Mouse (Mus musculus) kidney, embryonic 15.5 days (tissue): Measurements from ENCODE around the gene Trim80. TPM values are rescaled to one million over a fixed set of nuclear protein-coding genes. Genes with fewer than 3 reads are reported as not detected.
A peak's percentile ranks its signal among the peaks of the same experiment; 100 is the strongest.

ENCODE experiments used
- ATAC-seq: fragments of 200-750 bp; cut with Nextera tagmentation; replicated peaks from 2 replicates; pipeline ENCODE4 v1.8.0; 2017; ENCODE audit warnings: moderate TSS enrichment; ENCODE audit not compliant: low FRiP score
- H3K27ac ChIP-seq: fragments of 300-500 bp; sonication (generic); 2 replicates; pipeline ENCODE4 v1.5.1; 2015; ENCODE audit warnings: mild to moderate bottlenecking, inconsistent platforms
- H3K27me3 ChIP-seq: fragments of 300-500 bp; sonication (generic); 2 replicates; pipeline ENCODE4 v1.6.1; 2015; ENCODE audit warnings: inconsistent platforms
- H3K36me3 ChIP-seq: fragments of 300-500 bp; sonication (generic); 2 replicates; pipeline ENCODE4 v1.6.1; 2015; ENCODE audit warnings: inconsistent platforms
- H3K4me1 ChIP-seq: fragments of 300-500 bp; sonication (generic); 2 replicates; pipeline ENCODE4 v1.6.1; 2015; ENCODE audit warnings: inconsistent platforms
- H3K4me2 ChIP-seq: fragments of 300-500 bp; sonication (generic); 2 replicates; pipeline ENCODE4 v1.6.1; 2015; ENCODE audit warnings: moderate library complexity, mild to moderate bottlenecking, inconsistent platforms
- H3K4me3 ChIP-seq: fragments of 300-500 bp; sonication (generic); replicated peaks from 2 replicates; pipeline ENCODE4 v1.5.1; 2015; ENCODE audit warnings: mild to moderate bottlenecking, inconsistent platforms
- H3K9ac ChIP-seq: fragments of 300-500 bp; sonication (generic); 2 replicates; pipeline ENCODE4 v1.6.1; 2015; ENCODE audit warnings: mild to moderate bottlenecking, inconsistent platforms
- H3K9me3 ChIP-seq: fragments of 300-500 bp; sonication (generic); replicated peaks from 2 replicates; pipeline ENCODE4 v1.6.1; 2016; ENCODE audit warnings: inconsistent platforms
- WGBS: fragments of 180-500 bp; shearing (Covaris S2); methylation state at CpG from one replicate; pipeline ENCODE4 v1.1.7; 2015; ENCODE audit warnings: mixed read lengths; 5-methylcytosine and 5-hydroxymethylcytosine counted together
- polyA plus RNA-seq: library from polyadenylated mRNA; unstranded; fragments of >200 nt; fragmentation: Nextera tagmentation; extraction: Ambion mirVana; gene quantifications from 2 replicates; pipeline ENCODE4 v1.2.1, GENCODE M21; 2015

Gene Trim80
- polyA plus RNA-seq, 1 experiment from 2014 or later: 0.18 TPM

DNA sequence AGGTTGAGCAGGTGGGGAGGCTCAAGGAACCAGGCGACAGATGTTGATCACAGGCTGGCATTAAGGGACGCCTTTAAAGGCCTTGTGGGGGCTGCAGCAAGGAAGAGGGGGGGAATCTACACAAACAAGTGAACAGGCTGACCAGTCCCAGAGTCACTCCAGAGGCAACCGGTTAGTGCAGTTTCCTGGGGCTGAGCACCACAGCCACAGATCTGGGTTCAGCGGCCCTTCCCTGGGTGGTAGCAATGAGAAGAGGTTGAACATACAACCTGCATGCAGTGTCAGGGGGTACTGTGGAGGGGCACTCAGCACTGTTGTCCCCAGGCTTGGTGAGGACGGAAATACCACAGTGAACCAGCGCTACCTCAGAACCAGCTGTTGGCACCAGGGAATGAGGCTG, 7.0 kb upstream of the Trim80 start:
- H3K9ac ChIP-seq: no peak overlapping the region
- peaks cover 22% of the 10 kb centered on the region for H3K4me1 ChIP-seq
- no peak for ATAC-seq
- H3K9me3 ChIP-seq: no peaks in the 10 kb centered on the region
- H3K27ac ChIP-seq: peak overlapping the region; percentile 29
- peaks cover 46% of the 10 kb centered on the region for H3K36me3 ChIP-seq
- 75% methylated on average over 6 of the region's 6 CpGs for WGBS
- no peak overlapping the region for H3K4me3 ChIP-seq
- no peaks in the 10 kb centered on the region for H3K27me3 ChIP-seq
- H3K4me2 ChIP-seq: no peak overlapping the region

DNA sequence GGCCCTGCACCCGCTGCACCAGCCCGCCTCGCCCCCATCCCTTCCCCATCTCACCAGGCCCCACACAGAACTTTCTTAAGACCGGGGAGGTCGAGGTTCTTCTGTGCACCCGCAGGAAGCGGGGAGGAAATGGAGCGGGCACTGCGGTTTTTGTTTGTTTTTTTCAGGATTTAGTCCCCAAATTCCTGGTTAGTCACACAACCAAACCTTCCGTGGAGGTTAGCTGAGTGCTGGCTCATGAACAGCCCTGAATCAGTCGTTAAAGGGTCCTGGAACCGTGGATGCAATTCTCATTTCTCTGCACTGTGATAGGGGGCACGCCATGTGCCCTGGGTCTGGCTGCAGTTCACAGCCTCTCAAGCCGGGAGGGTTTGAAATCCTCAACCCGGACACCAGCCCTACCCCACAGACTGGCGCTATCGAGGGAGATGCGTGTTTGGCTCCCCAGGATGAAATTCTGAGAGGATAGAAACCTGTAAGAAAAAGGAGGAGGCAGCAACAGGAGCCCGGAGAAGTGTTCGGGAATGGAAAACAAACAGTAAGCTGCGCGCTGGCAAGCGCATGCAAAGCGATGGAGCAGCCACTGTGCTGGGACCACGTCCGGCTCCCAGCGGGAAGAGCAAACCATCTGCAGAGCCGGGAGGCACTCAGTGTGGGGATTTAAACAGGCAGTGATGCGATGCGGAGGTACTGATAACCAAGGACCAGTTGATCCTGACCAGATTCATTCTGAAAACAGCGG, 4.6 kb upstream of the Trim80 start:
- Histone ChIP-seq H3K4me2 (peak overlapping the region; percentile 65), H3K27me3 (no peaks in the 10 kb centered on the region), H3K4me1 (peaks cover 21% of the 10 kb centered on the region), H3K4me3 (peak overlapping the region; percentile 37), H3K27ac (peak overlapping the region; percentile 63; the same call in 1 of the 2 replicates), H3K36me3 (peaks cover 23% of the 10 kb centered on the region), H3K9ac (peak overlapping the region; percentile 48), H3K9me3 (no peaks in the 10 kb centered on the region)
- peak; percentile 49 for ATAC-seq
- whole genome bisulfite sequencing: 5% methylated on average over 31 of the region's 31 CpGs

- Histone ChIP-seq H3K27me3 (no peaks in the 10 kb centered on the region), H3K27ac (no peak overlapping the region), H3K4me1 (peaks cover 21% of the 10 kb centered on the region), H3K9ac (no peak overlapping the region), H3K4me3 (no peak overlapping the region), H3K36me3 (peaks cover 4% of the 10 kb centered on the region; the same call in 1 of the 2 replicates), H3K9me3 (no peaks in the 10 kb centered on the region), H3K4me2 (no peak overlapping the region)
- whole genome bisulfite sequencing: 66% methylated on average over 5 of the region's 5 CpGs
- no peak for ATAC-seq
Measured at GRCm38 (mm10) chr11:115437571-115438122, 2.7 kb upstream of the Trim80 start.

GRCm38 (mm10) chr11:115439326-115439725, 1.0 kb upstream of the Trim80 start:
- Histone ChIP-seq H3K4me2 (no peak overlapping the region), H3K4me3 (no peak overlapping the region), H3K36me3 (no peaks in the 10 kb centered on the region), H3K9me3 (no peaks in the 10 kb centered on the region), H3K4me1 (peaks cover 21% of the 10 kb centered on the region), H3K9ac (no peak overlapping the region), H3K27ac (no peak overlapping the region), H3K27me3 (no peaks in the 10 kb centered on the region)
- WGBS: 71% methylated on average over 3 of the region's 3 CpGs
- ATAC-seq: no peak

DNA sequence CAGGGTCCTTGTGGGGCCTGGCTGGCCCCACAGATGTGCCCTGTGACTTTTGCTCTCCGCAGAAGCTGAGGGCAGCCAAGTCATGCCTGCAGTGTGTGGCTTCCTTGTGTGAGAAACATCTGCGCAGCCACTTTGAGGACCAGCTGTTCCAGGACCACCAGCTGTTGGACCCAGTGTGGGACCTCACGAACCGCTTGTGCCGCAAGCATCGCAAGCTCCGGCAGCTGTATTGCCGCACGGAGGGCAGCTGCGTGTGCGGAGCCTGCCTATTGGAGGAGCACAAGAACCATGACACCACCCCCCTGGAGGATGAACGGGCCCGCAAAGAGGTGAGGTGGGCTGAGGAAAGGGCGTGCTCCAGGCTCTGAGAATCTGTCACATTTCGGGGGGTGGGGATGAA, 1.1 kb downstream of the Trim80 start:
- WGBS: 56% methylated on average over 15 of the region's 15 CpGs
- H3K27ac ChIP-seq: no peak overlapping the region
- H3K9me3 ChIP-seq: no peaks in the 10 kb centered on the region
- H3K4me2 ChIP-seq: no peak overlapping the region
- no peaks in the 10 kb centered on the region for H3K27me3 ChIP-seq
- H3K4me1 ChIP-seq: peaks cover 4% of the 10 kb centered on the region
- H3K36me3 ChIP-seq: no peaks in the 10 kb centered on the region
- no peak for ATAC-seq
- H3K4me3 ChIP-seq: no peak overlapping the region
- no peak overlapping the region for H3K9ac ChIP-seq

- H3K9me3 ChIP-seq: no peaks in the 10 kb centered on the region
- peaks cover 44% of the 10 kb centered on the region for H3K4me1 ChIP-seq
- WGBS: 45% methylated on average over 3 of the region's 3 CpGs
- no peak overlapping the region for H3K4me3 ChIP-seq
- H3K27ac ChIP-seq: peak overlapping the region; percentile 91
- no peaks in the 10 kb centered on the region for H3K27me3 ChIP-seq
- H3K4me2 ChIP-seq: no peak overlapping the region
- ATAC-seq: no peak
- no peaks in the 10 kb centered on the region for H3K36me3 ChIP-seq
- H3K9ac ChIP-seq: no peak overlapping the region
Measured at GRCm38 (mm10) chr11:115446906-115447305, 6.6 kb downstream of the Trim80 start.

- H3K27ac ChIP-seq: peak overlapping the region; percentile 91
- H3K4me3 ChIP-seq: no peak overlapping the region
- no peak for ATAC-seq
Measured at GRCm38 (mm10) chr11:115447321-115447885, 7.1 kb downstream of the Trim80 start.

DNA sequence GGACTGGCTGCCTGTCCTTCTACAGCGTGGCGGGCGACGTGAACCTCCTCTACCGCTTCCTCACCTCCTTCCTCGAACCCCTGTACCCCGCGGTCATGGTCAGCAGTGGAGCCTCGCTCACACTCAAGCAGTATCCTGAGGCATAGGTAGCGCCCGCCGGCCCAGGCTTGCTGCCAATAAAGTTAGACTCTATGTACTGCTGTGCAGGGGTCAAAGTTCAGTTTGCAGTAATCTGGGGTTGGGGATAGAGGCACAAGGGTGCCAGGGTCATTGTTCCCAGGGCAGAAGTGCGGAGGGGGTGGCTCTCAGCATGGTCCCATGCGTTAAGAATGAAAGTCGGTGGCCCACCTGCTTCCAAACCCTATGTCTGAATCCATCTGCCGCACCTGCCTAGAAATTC, 7.7 kb downstream of the Trim80 start:
- Histone ChIP-seq H3K4me3 (no peak overlapping the region), H3K9me3 (no peaks in the 10 kb centered on the region), H3K4me2 (no peak overlapping the region), H3K36me3 (no peaks in the 10 kb centered on the region), H3K27ac (peak overlapping the region; percentile 91), H3K9ac (no peak overlapping the region), H3K4me1 (peaks cover 44% of the 10 kb centered on the region), H3K27me3 (no peaks in the 10 kb centered on the region)
- ATAC-seq: no peak
- 86% methylated on average over 16 of the region's 16 CpGs for WGBS

More at GRCm38 (mm10) chr11:115447321-115447885, 7.1 kb downstream of the Trim80 start:
- 79% methylated on average over 11 of the region's 11 CpGs for WGBS
- H3K4me2 ChIP-seq: no peak overlapping the region
- peaks cover 44% of the 10 kb centered on the region for H3K4me1 ChIP-seq
- no peaks in the 10 kb centered on the region for H3K9me3 ChIP-seq
- H3K36me3 ChIP-seq: no peaks in the 10 kb centered on the region
- H3K9ac ChIP-seq: no peak overlapping the region
- H3K27me3 ChIP-seq: no peaks in the 10 kb centered on the region

DNA sequence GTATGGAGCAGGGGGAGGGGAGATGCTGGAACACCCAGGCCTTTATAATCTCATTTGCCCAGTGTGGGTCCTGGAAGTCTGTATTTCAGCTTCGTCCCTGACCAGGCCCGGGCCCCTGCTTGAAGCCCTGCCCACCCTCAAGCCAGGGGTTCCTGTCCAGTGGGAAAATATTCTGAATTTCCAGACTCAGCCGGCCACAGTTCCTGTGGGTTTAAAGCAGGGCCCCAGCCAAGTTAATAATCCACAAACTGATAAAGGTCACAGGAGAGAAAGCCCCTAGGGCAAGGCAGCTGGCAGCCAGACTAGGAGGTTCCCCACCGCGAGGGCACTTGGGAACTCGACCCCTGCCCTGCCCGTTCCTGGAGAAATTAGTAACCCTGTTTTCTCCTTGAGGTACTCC, 8.7 kb downstream of the Trim80 start:
- H3K9ac ChIP-seq: no peak overlapping the region
- no peaks in the 10 kb centered on the region for H3K27me3 ChIP-seq
- peak overlapping the region; percentile 91 for H3K27ac ChIP-seq
- no peak overlapping the region for H3K4me2 ChIP-seq
- no peak overlapping the region for H3K4me3 ChIP-seq
- peak; percentile 77 for ATAC-seq
- no peaks in the 10 kb centered on the region for H3K9me3 ChIP-seq
- no peaks in the 10 kb centered on the region for H3K36me3 ChIP-seq
- H3K4me1 ChIP-seq: peaks cover 48% of the 10 kb centered on the region
- WGBS: 46% methylated on average over 7 of the region's 7 CpGs

- no peaks in the 10 kb centered on the region for H3K36me3 ChIP-seq
- no peak overlapping the region for H3K9ac ChIP-seq
- H3K4me1 ChIP-seq: peaks cover 48% of the 10 kb centered on the region
- H3K4me2 ChIP-seq: no peak overlapping the region
- H3K9me3 ChIP-seq: 0 out of 2 replicates have a peak, but pooled peaks cover 2% of the 10 kb centered on the region
- WGBS: 67% methylated on average over 7 of the region's 7 CpGs
- no peak for ATAC-seq
- peak overlapping the region; percentile 91 for H3K27ac ChIP-seq
- no peaks in the 10 kb centered on the region for H3K27me3 ChIP-seq
- H3K4me3 ChIP-seq: no peak overlapping the region
Measured at GRCm38 (mm10) chr11:115450176-115450575, 9.8 kb downstream of the Trim80 start.

GRCm38 (mm10) chr11:115451781-115452241, 11.5 kb downstream of the Trim80 start:
- 0 out of 2 replicates have a peak, but pooled peaks cover 2% of the 10 kb centered on the region for H3K9me3 ChIP-seq
- no peaks in the 10 kb centered on the region for H3K27me3 ChIP-seq
- WGBS: 80% methylated on average over 8 of the region's 8 CpGs
- H3K36me3 ChIP-seq: no peaks in the 10 kb centered on the region
- H3K4me1 ChIP-seq: peaks cover 42% of the 10 kb centered on the region
- no peak overlapping the region for H3K9ac ChIP-seq
- H3K4me3 ChIP-seq: no peak overlapping the region
- 0 out of 2 replicates have a peak overlapping the region, but pooled peaks have one; percentile 37 for H3K27ac ChIP-seq
- H3K4me2 ChIP-seq: no peak overlapping the region
- ATAC-seq: no peak

DNA sequence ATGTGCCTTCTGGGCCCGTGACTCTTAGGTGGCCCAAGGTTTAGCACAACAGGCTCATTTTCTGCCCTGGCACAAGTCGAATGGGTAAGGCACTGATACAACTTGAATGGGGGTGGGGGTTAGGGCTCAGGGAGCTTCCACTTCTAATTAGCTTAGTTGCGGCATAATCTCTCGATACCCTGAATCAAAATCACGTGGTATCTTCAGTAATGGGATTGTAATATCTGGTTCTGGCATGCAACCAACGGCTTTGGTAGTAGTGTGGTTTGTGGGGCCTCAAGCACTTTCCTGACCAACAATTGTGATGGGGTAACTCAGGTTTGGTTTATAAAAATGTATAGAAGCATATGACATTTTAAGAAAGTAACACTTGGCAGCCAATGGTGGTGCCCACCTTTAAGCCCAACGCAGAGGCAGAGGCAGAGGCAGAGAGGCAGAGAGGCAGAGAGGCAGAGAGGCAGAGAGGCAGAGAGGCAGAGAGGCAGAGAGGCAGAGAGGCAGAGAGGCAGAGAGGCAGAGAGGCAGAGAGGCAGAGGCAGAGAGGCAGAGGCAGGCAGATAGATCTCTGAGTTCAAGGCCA, 12.0 kb downstream of the Trim80 start:
- 85% methylated on average over 7 of the region's 7 CpGs for WGBS
- Histone ChIP-seq H3K27ac (no peak overlapping the region), H3K4me1 (peaks cover 40% of the 10 kb centered on the region), H3K4me3 (no peak overlapping the region), H3K9me3 (0 out of 2 replicates have a peak, but pooled peaks cover 2% of the 10 kb centered on the region), H3K27me3 (no peaks in the 10 kb centered on the region), H3K9ac (no peak overlapping the region), H3K4me2 (no peak overlapping the region), H3K36me3 (no peaks in the 10 kb centered on the region)
- ATAC-seq: no peak
